Mouse (Mus musculus) ES-Bruce4 (cell line): Measurements from ENCODE around the gene Cyp2c69.

Experiments
- CTCF ChIP-seq: IDR thresholded peaks from one replicate; pipeline ENCODE4 v1.8.1; 2011; ENCODE audit warnings: low read depth, low read length
- EP300 ChIP-seq: IDR thresholded peaks from 2 replicates; pipeline ENCODE4 v1.6.1; 2011; ENCODE audit warnings: low read depth, low read length; ENCODE audit not compliant: insufficient read depth
- POLR2A ChIP-seq: IDR thresholded peaks from one replicate; pipeline ENCODE4 v1.8.1; 2011; ENCODE audit warnings: low read length; ENCODE audit not compliant: insufficient read depth

- TF ChIP-seq POLR2A (no peak), EP300 (no peak), CTCF (no peak)
Observed at GRCm38 (mm10) chr19:39866133-39866532, 20.5 kb downstream of the Cyp2c69 start.
